Mouse (Mus musculus) heart, embryonic 14.5 days (tissue): Measurements from ENCODE around the gene Zcchc24. TPM values are rescaled to one million over a fixed set of nuclear protein-coding genes. Genes with fewer than 3 reads are reported as not detected.

Source experiments
- ATAC-seq: fragments of 200-750 bp; cut with Nextera tagmentation; 2 replicates; pipeline ENCODE4 v1.8.0; 2017; ENCODE audit warnings: low read depth, moderate TSS enrichment; ENCODE audit not compliant: insufficient number of reproducible peaks, insufficient read depth, low FRiP score
- H3K27ac ChIP-seq, 2 experiments: fragments of 200-500 bp in 1 of 2; fragments of 300-500 bp in 1 of 2; sonication (generic) in 1 of 2; replicated peaks in 1 of 2; 2 replicates each; pipeline ENCODE4 v1.5.1; 2012 to 2014; ENCODE audit warnings: low read depth in 2 of 2, low read length in 2 of 2, control low read depth in 1 of 2, mild to moderate bottlenecking in 1 of 2, mixed read lengths in 1 of 2; ENCODE audit not compliant: control insufficient read depth in 1 of 2, insufficient read depth in 1 of 2
- H3K27me3 ChIP-seq: fragments of 300-500 bp; sonication (generic); 2 replicates; pipeline ENCODE4 v1.6.1; 2014; ENCODE audit warnings: mild to moderate bottlenecking, low read length, control low read depth; ENCODE audit not compliant: control insufficient read depth, insufficient read depth
- H3K36me3 ChIP-seq: fragments of 300-500 bp; sonication (generic); 2 replicates; pipeline ENCODE4 v1.6.1; 2014; ENCODE audit warnings: mild to moderate bottlenecking, control low read depth, low read length, mixed read lengths; ENCODE audit not compliant: control insufficient read depth, insufficient read depth
- H3K4me1 ChIP-seq, 2 experiments: fragments of 200-500 bp in 1 of 2; fragments of 300-500 bp in 1 of 2; sonication (generic) in 1 of 2; 2 replicates each; pipeline ENCODE4 v1.6.1; 2012 to 2014; ENCODE audit warnings: low read length in 2 of 2, control low read depth in 1 of 2, mixed read lengths in 1 of 2; ENCODE audit not compliant: control insufficient read depth in 2 of 2, insufficient read depth in 2 of 2
- H3K4me2 ChIP-seq: fragments of 300-500 bp; sonication (generic); 2 replicates; pipeline ENCODE4 v1.6.1; 2014; ENCODE audit warnings: mild to moderate bottlenecking, low read length
- H3K4me3 ChIP-seq, 2 experiments: fragments of 200-500 bp in 1 of 2; fragments of 300-500 bp in 1 of 2; sonication (generic) in 1 of 2; 2 replicates each; pipeline ENCODE4 v1.5.1; 2012 to 2014; ENCODE audit warnings: low read length in 2 of 2, mild to moderate bottlenecking in 2 of 2, control low read depth in 1 of 2, low read depth in 1 of 2, moderate library complexity in 1 of 2; ENCODE audit not compliant: control insufficient read depth in 1 of 2, insufficient read depth in 1 of 2
- H3K9ac ChIP-seq: fragments of 300-500 bp; sonication (generic); 2 replicates; pipeline ENCODE4 v1.6.1; 2014; ENCODE audit warnings: mild to moderate bottlenecking, low read length
- H3K9me3 ChIP-seq: fragments of 300-500 bp; sonication (generic); 2 replicates; pipeline ENCODE4 v1.6.1; 2016; ENCODE audit warnings: low read length, control low read depth; ENCODE audit not compliant: control insufficient read depth
- WGBS: fragments of 180-500 bp; shearing (Covaris S2); extraction: QIAGEN DNeasy Blood & Tissue Kit; methylation state at CpG from one replicate; pipeline ENCODE4 v1.1.7; 2014; 5-methylcytosine and 5-hydroxymethylcytosine counted together
- polyA plus RNA-seq: library from polyadenylated mRNA; unstranded; fragments of >200 nt; fragmentation: Nextera tagmentation; extraction: Ambion mirVana; gene quantifications from 2 replicates; pipeline ENCODE4 v1.2.1, GENCODE M21; 2014

The Zcchc24 gene
- polyA plus RNA-seq, 1 experiment from 2014 or later = 33.0 TPM

DNA sequence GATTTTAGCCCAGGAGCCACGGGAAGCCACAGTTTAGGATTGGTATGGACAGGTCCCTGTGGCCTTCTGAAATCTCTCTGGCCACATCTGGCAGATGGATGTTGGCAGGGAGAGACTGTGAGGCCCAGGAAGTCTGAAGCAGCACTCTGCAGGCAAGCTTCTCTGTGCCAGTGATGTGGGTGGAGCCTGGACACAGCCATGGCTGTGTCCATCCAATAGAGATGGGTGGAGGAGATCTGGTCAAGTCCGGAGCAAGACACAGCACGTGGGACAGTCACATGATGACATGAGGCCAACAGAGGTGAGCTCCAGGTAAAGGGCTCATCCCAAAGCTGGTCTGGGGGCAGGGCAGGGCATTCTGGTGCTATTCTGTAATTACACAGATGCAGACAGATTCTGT, 27.6 kb downstream of the Zcchc24 start:
- H3K9me3 ChIP-seq = no peaks in the 10 kb centered on the region
- peaks cover 51 to 73% of the 10 kb centered on the region in 2 experiments for H3K4me1 ChIP-seq
- H3K27me3 ChIP-seq = no peaks in the 10 kb centered on the region
- ATAC-seq = no peak
- H3K36me3 ChIP-seq = peaks cover 46% of the 10 kb centered on the region
- H3K27ac ChIP-seq = no peak overlapping the region
- WGBS = 79% methylated on average over 3 of the region's 3 CpGs
- H3K4me2 ChIP-seq = no peak overlapping the region
- H3K4me3 ChIP-seq = no peak overlapping the region
- H3K9ac ChIP-seq = no peak overlapping the region

DNA sequence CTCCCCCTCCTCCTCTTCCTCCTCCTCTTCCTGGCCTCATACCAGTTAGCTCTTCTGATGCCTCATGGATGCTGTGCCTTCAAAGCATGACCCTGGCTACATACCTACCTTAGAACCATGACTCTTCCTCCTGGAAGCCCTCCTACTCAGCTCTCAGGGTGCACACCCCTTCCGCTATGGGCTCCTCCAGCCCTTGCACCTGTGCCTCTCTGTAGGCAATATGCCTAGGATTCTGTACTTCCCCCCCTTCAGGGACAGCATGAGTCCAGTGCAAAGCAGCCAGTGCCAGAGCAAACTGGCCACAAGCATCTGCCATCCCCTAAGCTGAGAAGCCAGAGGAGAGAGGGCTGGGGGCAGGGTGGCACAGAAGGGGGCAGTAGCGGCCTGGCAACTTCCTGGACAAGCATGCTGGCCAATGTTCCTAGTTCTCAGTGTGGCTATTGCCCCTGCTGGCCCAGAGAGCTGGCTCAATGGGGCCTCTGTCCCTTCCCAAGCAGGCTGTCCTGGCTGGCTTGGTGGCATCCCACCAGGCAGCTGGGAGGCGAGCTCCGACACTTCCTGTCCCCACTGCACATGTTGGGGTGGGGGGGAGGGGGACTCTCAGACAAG, 28.8 kb downstream of the Zcchc24 start:
- H3K9ac ChIP-seq = no peak overlapping the region
- no peak overlapping the region for H3K4me3 ChIP-seq
- no peak for ATAC-seq
- H3K4me2 ChIP-seq = no peak overlapping the region
- no peak overlapping the region for H3K27ac ChIP-seq
- H3K4me1 ChIP-seq = peaks cover 54 to 73% of the 10 kb centered on the region in 2 experiments
- H3K36me3 ChIP-seq = peaks cover 41% of the 10 kb centered on the region
- H3K27me3 ChIP-seq = no peaks in the 10 kb centered on the region
- 80% methylated on average over 4 of the region's 4 CpGs for WGBS
- no peaks in the 10 kb centered on the region for H3K9me3 ChIP-seq

DNA sequence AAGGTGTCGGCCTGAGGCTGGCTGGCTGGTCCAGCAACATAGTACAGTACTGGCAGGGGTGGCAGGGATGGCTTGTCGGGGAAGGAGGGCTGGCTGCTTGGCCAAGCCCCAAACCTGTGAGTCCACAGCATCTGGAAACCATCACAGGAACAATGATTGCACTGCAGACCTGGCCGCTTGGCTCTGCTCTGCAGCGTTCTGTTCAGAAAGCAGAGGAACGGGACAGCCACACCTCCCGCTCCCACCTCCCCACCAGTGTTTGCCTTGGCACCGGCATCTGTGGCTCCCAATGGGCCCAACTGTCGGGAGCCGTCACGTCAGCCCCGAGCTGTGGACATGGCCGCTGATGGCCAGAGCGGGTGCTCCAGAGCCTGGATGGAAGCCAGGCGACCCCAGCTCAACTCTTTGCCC, 30.2 kb downstream of the Zcchc24 start:
- peak overlapping the region; percentile 26 for H3K4me2 ChIP-seq
- 7% methylated on average over 14 of the region's 14 CpGs for WGBS

DNA sequence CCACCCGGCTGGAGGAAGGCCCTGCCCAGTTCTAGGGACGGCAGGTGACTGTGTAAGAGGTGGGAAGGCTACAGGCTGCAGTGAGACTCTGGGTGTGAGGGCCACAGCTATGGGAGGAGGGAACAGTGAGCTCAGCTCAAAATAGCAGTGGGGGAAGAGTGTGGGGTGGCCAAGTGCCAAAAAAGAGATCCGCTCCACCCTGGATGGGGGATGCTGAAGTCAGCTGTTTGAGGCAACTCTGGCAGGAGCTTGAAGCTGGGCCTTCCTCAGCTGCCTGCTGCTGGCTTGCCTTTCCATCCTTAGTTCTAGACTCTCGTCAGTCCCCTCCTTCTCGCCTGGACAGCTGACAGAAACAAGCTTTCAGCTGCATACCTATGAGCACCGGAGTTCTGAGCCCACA, 32.2 kb downstream of the Zcchc24 start:
- Histone ChIP-seq H3K4me1 (peaks cover 59 to 73% of the 10 kb centered on the region in 2 experiments), H3K27me3 (no peaks in the 10 kb centered on the region), H3K4me2 (0 out of 2 replicates have a peak overlapping the region, but pooled peaks have one; percentile 7), H3K4me3 (no peak overlapping the region), H3K9me3 (no peaks in the 10 kb centered on the region), H3K36me3 (peaks cover 23% of the 10 kb centered on the region), H3K9ac (peak overlapping the region; percentile 55), H3K27ac (peak overlapping the region; percentile 96 to 97)
- ATAC-seq = peak; percentile 81
- 3% methylated on average over 6 of the region's 6 CpGs for WGBS

More for the DNA sequence above, 30.2 kb downstream of the Zcchc24 start:
- H3K4me3 ChIP-seq = no peak overlapping the region
- peak; percentile 60 for ATAC-seq
- peaks cover 27% of the 10 kb centered on the region for H3K36me3 ChIP-seq
- H3K9ac ChIP-seq = peak overlapping the region; percentile 40; the same call in 1 of the 2 replicates
- peaks cover 64 to 83% of the 10 kb centered on the region in 2 experiments for H3K4me1 ChIP-seq
- no peaks in the 10 kb centered on the region for H3K27me3 ChIP-seq
- no peaks in the 10 kb centered on the region for H3K9me3 ChIP-seq
- H3K27ac ChIP-seq = peak overlapping the region; percentile 72 to 97

DNA sequence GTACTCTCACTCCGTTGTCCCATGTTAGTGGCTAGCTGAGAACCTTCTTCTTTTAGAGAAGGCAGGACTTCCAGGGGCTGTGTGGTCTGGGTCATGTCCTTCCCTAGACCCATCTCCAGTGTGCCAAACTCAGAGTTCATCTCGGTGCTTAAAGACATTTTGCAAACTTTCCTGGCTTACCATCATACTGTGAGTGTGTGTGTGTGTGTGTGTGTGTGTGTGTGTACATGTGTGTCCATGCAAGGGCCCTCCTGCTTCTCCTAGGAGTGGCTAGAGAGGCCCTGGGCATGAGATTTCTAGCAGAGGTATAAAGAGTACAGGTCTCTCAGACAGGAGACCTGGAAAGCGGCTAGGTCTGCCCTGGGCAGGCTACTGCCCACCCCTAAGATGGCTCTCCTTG, 32.7 kb downstream of the Zcchc24 start:
- Histone ChIP-seq H3K9ac (peak overlapping the region; percentile 55; the same call in 1 of the 2 replicates), H3K4me1 (peaks cover 59 to 69% of the 10 kb centered on the region in 2 experiments), H3K27me3 (no peaks in the 10 kb centered on the region), H3K4me2 (0 out of 2 replicates have a peak overlapping the region, but pooled peaks have one; percentile 7), H3K4me3 (no peak overlapping the region), H3K36me3 (peaks cover 18% of the 10 kb centered on the region), H3K27ac (peak overlapping the region; percentile 96 to 97), H3K9me3 (no peaks in the 10 kb centered on the region)
- ATAC-seq = no peak
- WGBS = 75% methylated on average over 3 of the region's 3 CpGs

DNA sequence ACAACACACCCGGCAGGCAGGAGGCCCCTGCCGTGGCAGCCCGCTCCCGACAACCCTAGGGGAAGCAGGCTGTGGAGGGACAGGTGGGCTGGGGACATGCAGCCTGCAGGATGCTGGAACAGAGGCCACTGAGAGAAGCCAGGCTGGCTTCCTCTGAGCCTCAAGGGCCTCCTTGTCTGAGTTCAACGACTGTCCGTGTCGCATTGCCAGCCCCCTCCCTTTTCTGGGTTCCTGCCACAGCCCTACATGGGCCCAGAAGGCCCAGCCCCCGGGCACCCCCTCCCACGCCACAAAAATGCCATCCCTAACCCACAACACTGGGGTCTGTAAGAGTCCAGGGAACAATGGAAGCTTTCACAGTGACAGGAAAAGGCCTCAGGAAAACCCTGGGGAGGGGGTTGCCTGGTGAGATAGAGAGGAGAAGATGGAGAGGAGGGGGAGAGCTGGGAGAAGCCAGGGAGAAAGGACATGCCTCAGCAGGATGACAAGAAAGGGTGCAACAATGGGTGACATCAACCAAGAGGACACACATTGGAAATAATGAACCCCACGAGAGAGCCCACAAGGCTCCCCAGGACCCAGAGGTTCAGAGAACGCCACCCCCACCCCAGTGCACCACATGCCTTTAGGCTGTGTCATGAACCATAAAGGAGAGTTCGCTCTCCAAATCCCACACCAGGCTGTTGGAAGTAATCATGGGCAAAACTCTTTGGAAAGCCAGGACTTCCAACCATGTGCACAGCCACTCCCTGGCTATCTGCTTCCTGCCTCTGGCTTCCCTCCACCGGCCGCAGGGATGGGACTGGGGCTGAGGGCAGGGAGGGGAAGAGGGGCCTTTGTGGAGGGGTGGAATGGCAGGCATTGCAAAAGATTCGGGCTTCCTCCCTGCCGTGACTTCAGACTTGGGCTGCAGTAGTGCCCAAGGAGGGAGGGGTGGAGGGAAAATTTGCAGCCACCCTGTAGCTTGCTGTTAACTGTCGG, 33.8 kb downstream of the Zcchc24 start:
- peak overlapping the region; percentile 11; the same call in 1 of the 2 replicates for H3K4me2 ChIP-seq
- H3K9ac ChIP-seq = peak overlapping the region; percentile 55

DNA sequence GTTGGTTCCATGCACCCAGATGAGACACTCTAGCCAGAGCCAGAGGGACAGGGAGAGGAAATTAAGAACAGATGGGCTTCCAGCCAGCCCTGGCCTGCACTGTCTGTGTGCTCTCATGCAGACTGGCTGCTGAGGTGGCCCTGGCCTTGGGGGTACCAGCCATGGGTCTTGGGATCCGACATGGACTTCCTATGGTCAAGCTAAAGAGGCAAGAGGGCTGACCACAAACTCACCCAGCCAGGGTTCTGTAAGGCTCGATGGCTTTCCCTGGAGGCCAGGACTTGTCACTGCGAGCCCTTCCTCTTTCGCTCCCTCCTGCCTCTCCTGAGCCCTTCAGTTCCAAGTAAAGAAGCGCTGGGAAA, 41.7 kb downstream of the Zcchc24 start:
- H3K4me2 ChIP-seq = no peak overlapping the region
- no peaks in the 10 kb centered on the region for H3K27me3 ChIP-seq
- H3K27ac ChIP-seq = no peak overlapping the region
- no peak overlapping the region for H3K4me3 ChIP-seq
- 83% methylated on average over 5 of the region's 5 CpGs for WGBS
- H3K9ac ChIP-seq = no peak overlapping the region
- H3K9me3 ChIP-seq = no peaks in the 10 kb centered on the region
- peak; percentile 21; the same call in 1 of the 2 replicates for ATAC-seq
- H3K4me1 ChIP-seq = peaks cover 25 to 34% of the 10 kb centered on the region in 2 experiments
- peaks cover 24% of the 10 kb centered on the region; the same call in 1 of the 2 replicates for H3K36me3 ChIP-seq

More for the DNA sequence above, 33.8 kb downstream of the Zcchc24 start:
- Histone ChIP-seq H3K27me3 (no peaks in the 10 kb centered on the region), H3K4me3 (no peak overlapping the region), H3K4me1 (peaks cover 57 to 60% of the 10 kb centered on the region in 2 experiments), H3K36me3 (peaks cover 11% of the 10 kb centered on the region), H3K9me3 (no peaks in the 10 kb centered on the region), H3K27ac (peak overlapping the region; percentile 96 to 97)
- 32% methylated on average over 17 of the region's 17 CpGs for WGBS
- peak; percentile 49 for ATAC-seq
